Comparison of ENCODE assay signal across 15 mouse cellular contexts in the genomic region with DNA sequence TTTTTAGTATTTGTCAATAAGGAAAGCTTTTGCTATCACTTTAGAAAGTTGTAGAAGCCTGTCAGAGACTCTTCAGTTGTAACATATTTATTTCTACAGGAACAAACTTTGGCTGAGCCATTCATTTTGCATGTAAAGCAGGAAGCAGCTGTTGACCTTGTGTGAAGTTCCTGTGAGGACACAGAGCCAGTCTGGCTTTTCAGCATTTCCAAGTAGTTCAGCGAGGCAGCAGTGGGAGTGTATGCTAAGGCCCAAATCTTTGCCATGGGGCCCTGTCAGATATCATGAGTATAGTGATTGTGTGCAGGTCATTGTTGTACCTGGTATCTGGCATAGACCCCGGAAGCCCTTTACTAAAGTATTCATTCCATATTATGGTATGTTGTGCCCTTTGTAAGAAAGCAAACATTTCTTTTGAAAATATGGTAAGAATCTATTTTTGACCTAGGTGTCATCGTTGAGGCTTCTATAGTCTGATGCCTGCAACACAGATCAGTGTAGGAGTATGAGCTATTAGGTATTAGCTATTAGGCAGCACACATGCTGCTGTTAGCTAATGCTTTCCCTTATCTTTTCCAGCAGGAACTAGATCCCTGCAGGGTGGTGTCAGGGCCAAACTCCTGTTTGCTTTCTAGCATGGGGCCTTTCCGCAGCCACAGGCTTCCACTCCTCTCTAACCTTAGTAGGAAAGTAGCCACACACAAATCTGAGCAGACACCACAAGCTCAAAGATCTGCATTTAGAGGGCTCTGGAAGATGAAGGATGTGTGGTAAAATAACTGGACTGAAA. TPM values are rescaled to one million over a fixed set of nuclear protein-coding genes. Genes with fewer than 3 reads are reported as not detected.
DNase-seq lines count a peak whose midpoint lies in the region; ATAC-seq lines count a peak whose summit lies in the region.
"Had no signal": no experiment of that assay in that cellular context is flagged by ENCODE, and none has a peak within 500 bp of the region (broad histone marks: within the 10 kb centered on the region; RNA-seq: fewer than 3 reads in every experiment).

No protein-coding gene starts in this region.

- H3K36me3 ChIP-seq in heart, embryonic 14.5 days (ENCODE audit: control insufficient read depth, insufficient read depth, low read length): peaks cover 26% of the 10 kb centered on the region
- peaks cover 20% of the 10 kb centered on the region for H3K36me3 ChIP-seq in liver, embryonic 11.5 days (ENCODE audit: control insufficient read depth, insufficient read depth, low read length)
- H3K36me3 ChIP-seq in hindbrain, embryonic 11.5 days (ENCODE audit: control insufficient read depth, insufficient read depth, low read length): no peaks in the 10 kb centered on the region

- H3K9ac ChIP-seq in heart, embryonic 14.5 days (ENCODE audit: low read length): no peak overlapping the region
- H3K9ac ChIP-seq in liver, embryonic 11.5 days (ENCODE audit: low read depth, low read length): no peak overlapping the region
- no peak overlapping the region for H3K9ac ChIP-seq in hindbrain, embryonic 11.5 days (ENCODE audit: low read depth, low read length)
- H3K9ac ChIP-seq: embryonic facial prominence, embryonic 15.5 days; midbrain, embryonic 13.5 days had no signal

- no peak overlapping the region for H3K4me3 ChIP-seq in heart, embryonic 14.5 days (ENCODE audit: control insufficient read depth in 1 of 2, insufficient read depth in 1 of 2, low read depth in 1 of 2, low read length in 2 of 2)
- no peak overlapping the region for H3K4me3 ChIP-seq in liver, embryonic 11.5 days (ENCODE audit: low read depth, low read length)
- no peak overlapping the region for H3K4me3 ChIP-seq in hindbrain, embryonic 11.5 days (ENCODE audit: low read depth, low read length)
- H3K4me3 ChIP-seq: embryonic facial prominence, embryonic 15.5 days; left cerebral cortex, adult 2 months; midbrain, embryonic 13.5 days had no signal

- peak; percentile 25 for DNase-seq in heart, adult 8-10 months (ENCODE audit: low spot score)
- no peak for DNase-seq in heart, postnatal 4 days
- no peak for DNase-seq in liver, embryonic 11.5 days (ENCODE audit: low spot score)
- DNase-seq in skeletal muscle tissue, adult 2 months (ENCODE audit: low read depth, low spot score): peak; percentile 14
- DNase-seq in layer of hippocampus, adult 9-10 months (ENCODE audit: low spot score): no peak
- no peak for DNase-seq in hindbrain, embryonic 11.5 days (ENCODE audit: low spot score)
- no peak for DNase-seq in thymus, postnatal 4 days
- DNase-seq: cerebellum, adult 9-11 months; right cerebral cortex, postnatal 25 days had no signal

- H3K9me3 ChIP-seq in heart, embryonic 14.5 days (ENCODE audit: control insufficient read depth, low read length): no peaks in the 10 kb centered on the region
- no peaks in the 10 kb centered on the region for H3K9me3 ChIP-seq in liver, embryonic 11.5 days (ENCODE audit: control insufficient read depth, low read length)
- H3K9me3 ChIP-seq in hindbrain, embryonic 11.5 days (ENCODE audit: control insufficient read depth, low read length): no peaks in the 10 kb centered on the region
- H3K9me3 ChIP-seq: embryonic facial prominence, embryonic 15.5 days; midbrain, embryonic 13.5 days had no signal

- no peak for ATAC-seq in heart, embryonic 14.5 days (ENCODE audit: insufficient number of reproducible peaks, insufficient read depth, low FRiP score, low read depth)
- ATAC-seq in liver, embryonic 11.5 days (replicated peaks; ENCODE audit: low FRiP score): peak; percentile 66
- ATAC-seq in hindbrain, embryonic 11.5 days (ENCODE audit: low FRiP score): no peak
- ATAC-seq: forebrain, embryonic 16.5 days; midbrain, embryonic 13.5 days; Patski had no signal

- peak overlapping the region; percentile 44 to 67 for H3K27ac ChIP-seq in heart, embryonic 14.5 days (replicated peaks in 1 of 2; ENCODE audit: control insufficient read depth in 1 of 2, insufficient read depth in 1 of 2, low read depth in 2 of 2, low read length in 2 of 2)
- H3K27ac ChIP-seq in liver, embryonic 11.5 days (ENCODE audit: low read depth, low read length): peak overlapping the region; percentile 48
- H3K27ac ChIP-seq in hindbrain, embryonic 11.5 days (ENCODE audit: low read depth, low read length): no peak overlapping the region
- H3K27ac ChIP-seq: embryonic facial prominence, embryonic 15.5 days; left cerebral cortex, adult 2 months; midbrain, embryonic 13.5 days had no signal

- H3K27me3 ChIP-seq in heart, embryonic 14.5 days (ENCODE audit: control insufficient read depth, insufficient read depth, low read length): no peaks in the 10 kb centered on the region
- no peaks in the 10 kb centered on the region for H3K27me3 ChIP-seq in liver, embryonic 11.5 days (replicated peaks; ENCODE audit: control insufficient read depth, insufficient read depth, low read length)
- H3K27me3 ChIP-seq in hindbrain, embryonic 11.5 days (ENCODE audit: control insufficient read depth, insufficient read depth, low read length): no peaks in the 10 kb centered on the region
- H3K27me3 ChIP-seq: embryonic facial prominence, embryonic 15.5 days; midbrain, embryonic 13.5 days; Patski had no signal

- H3K4me1 ChIP-seq in heart, embryonic 14.5 days (ENCODE audit: control insufficient read depth in 2 of 2, insufficient read depth in 2 of 2, low read length in 2 of 2): peaks cover 2 to 9% of the 10 kb centered on the region in 2 experiments
- no peaks in the 10 kb centered on the region for H3K4me1 ChIP-seq in liver, embryonic 11.5 days (replicated peaks; ENCODE audit: control insufficient read depth, insufficient read depth, low read length)
- no peaks in the 10 kb centered on the region for H3K4me1 ChIP-seq in hindbrain, embryonic 11.5 days (replicated peaks; ENCODE audit: control insufficient read depth, insufficient read depth, low read length)
- H3K4me1 ChIP-seq: embryonic facial prominence, embryonic 15.5 days; midbrain, embryonic 13.5 days had no signal

- WGBS in heart, embryonic 14.5 days: 44% methylated on average over 4 of the region's 4 CpGs
- WGBS in liver, embryonic 11.5 days: 82% methylated on average over 4 of the region's 4 CpGs
- WGBS in hindbrain, embryonic 11.5 days: 89% methylated on average over 4 of the region's 4 CpGs

- H3K4me2 ChIP-seq in heart, embryonic 14.5 days (ENCODE audit: low read length): no peak overlapping the region
- no peak overlapping the region for H3K4me2 ChIP-seq in liver, embryonic 11.5 days
- no peak overlapping the region for H3K4me2 ChIP-seq in hindbrain, embryonic 11.5 days (replicated peaks; ENCODE audit: low read depth, low read length)
- H3K4me2 ChIP-seq: embryonic facial prominence, embryonic 15.5 days; midbrain, embryonic 13.5 days had no signal

RNA-seq across cellular contexts. Expression of a gene that starts 37.0 kb away (rescaled TPM):
- 1 to 10 TPM; 6.8 to 9.4 (median 7.6) TPM for total RNA-seq in heart, adult 8-10 months (2022)
- total RNA-seq in heart, postnatal 4 days (2021): 10 to 100 TPM in 1 of 2 experiments, 1 to 10 TPM in 1; 8.7 to 11.4 TPM
- 18.0 and 18.2 TPM in 2 replicates for polyA plus RNA-seq in heart, embryonic 14.5 days (2014; fragmentation: Nextera tagmentation; extraction: Ambion mirVana)
- 49.3 and 50.6 TPM in 2 replicates for polyA plus RNA-seq in liver, embryonic 11.5 days (2014; fragmentation: Nextera tagmentation; extraction: Ambion mirVana)
- 28.3 and 28.5 TPM in 2 replicates for polyA plus RNA-seq in hindbrain, embryonic 11.5 days (2014; fragmentation: Nextera tagmentation; extraction: Ambion mirVana)

Comparison
In these comparisons a context has a peak if more than half of its experiments do, and no peak if none do; other contexts are left out.
1. DNase-seq: peak in heart, adult 8-10 months (single experiment) and skeletal muscle tissue, adult 2 months (single experiment); none in heart, postnatal 4 days (single experiment), liver, embryonic 11.5 days (single experiment), layer of hippocampus, adult 9-10 months (single experiment), hindbrain, embryonic 11.5 days (single experiment) and thymus, postnatal 4 days (single experiment).